Mouse (Mus musculus) hindbrain, postnatal 0 days (tissue): ENCODE results near the gene Lamb3. TPM values are rescaled to one million over a fixed set of nuclear protein-coding genes. Genes with fewer than 3 reads are reported as not detected.

Experiments used
- ATAC-seq: fragments of 200-750 bp; cut with Nextera tagmentation; 2 replicates; pipeline ENCODE4 v1.8.0; 2017; ENCODE audit warnings: mild to moderate bottlenecking, moderate TSS enrichment, moderate library complexity
- DNase-seq: peaks from one replicate; pipeline ENCODE4 v3.0.0-alpha.2; 2015; ENCODE audit warnings: low spot score
- H3K27ac ChIP-seq: fragments of 300-500 bp; sonication (generic); 2 replicates; pipeline ENCODE4 v1.5.1; 2014; ENCODE audit warnings: mild to moderate bottlenecking
- H3K27me3 ChIP-seq: fragments of 300-500 bp; sonication (generic); 2 replicates; pipeline ENCODE4 v1.6.1; 2014; ENCODE audit warnings: low read length, mixed read lengths; ENCODE audit not compliant: insufficient read depth
- H3K36me3 ChIP-seq: fragments of 300-500 bp; sonication (generic); 2 replicates; pipeline ENCODE4 v1.6.1; 2014; ENCODE audit warnings: low read length, mixed read lengths; ENCODE audit not compliant: insufficient read depth
- H3K4me1 ChIP-seq: fragments of 300-500 bp; sonication (generic); 2 replicates; pipeline ENCODE4 v1.6.1; 2014; ENCODE audit warnings: antibody characterized with exemption, low read length, mixed read lengths; ENCODE audit not compliant: insufficient read depth
- H3K4me2 ChIP-seq: fragments of 300-500 bp; sonication (generic); 2 replicates; pipeline ENCODE4 v1.6.1; 2014; ENCODE audit warnings: low read depth, mild to moderate bottlenecking, low read length, moderate library complexity, mixed read lengths
- H3K4me3 ChIP-seq: fragments of 300-500 bp; sonication (generic); 2 replicates; pipeline ENCODE4 v1.5.1; 2014; ENCODE audit warnings: low read length
- H3K9ac ChIP-seq: fragments of 300-500 bp; sonication (generic); replicated peaks from 2 replicates; pipeline ENCODE4 v1.6.1; 2014; ENCODE audit warnings: mild to moderate bottlenecking, low read length, moderate library complexity, mixed read lengths
- H3K9me3 ChIP-seq: fragments of 300-500 bp; sonication (generic); 2 replicates; pipeline ENCODE4 v1.6.1; 2016; ENCODE audit warnings: low read length, mixed read lengths
- CTCF ChIP-seq: IDR thresholded peaks from 2 replicates; pipeline ENCODE4 v1.5.1; 2016; ENCODE audit warnings: antibody characterized with exemption, control low read depth, low read depth
- WGBS: fragments of 180-500 bp; shearing (Covaris S2); extraction: QIAGEN DNeasy Blood & Tissue Kit; methylation state at CpG from one replicate; pipeline ENCODE4 v1.1.7; 2014; 5-methylcytosine and 5-hydroxymethylcytosine counted together
- polyA plus RNA-seq: library from polyadenylated mRNA; unstranded; fragments of >200 nt; fragmentation: Nextera tagmentation; extraction: Ambion mirVana; gene quantifications from 2 replicates; pipeline ENCODE4 v1.2.1, GENCODE M21; 2015
- total RNA-seq: library from RNA; depleted of rRNA; stranded (reverse); fragments of >200 nt; gene quantifications from 2 replicates; pipeline ENCODE4 v1.2.3, GENCODE M21; 2014

Lamb3 gene
- total and polyA plus RNA-seq, 2 experiments from 2014 or later: 0.36 to 1.3 TPM

DNA sequence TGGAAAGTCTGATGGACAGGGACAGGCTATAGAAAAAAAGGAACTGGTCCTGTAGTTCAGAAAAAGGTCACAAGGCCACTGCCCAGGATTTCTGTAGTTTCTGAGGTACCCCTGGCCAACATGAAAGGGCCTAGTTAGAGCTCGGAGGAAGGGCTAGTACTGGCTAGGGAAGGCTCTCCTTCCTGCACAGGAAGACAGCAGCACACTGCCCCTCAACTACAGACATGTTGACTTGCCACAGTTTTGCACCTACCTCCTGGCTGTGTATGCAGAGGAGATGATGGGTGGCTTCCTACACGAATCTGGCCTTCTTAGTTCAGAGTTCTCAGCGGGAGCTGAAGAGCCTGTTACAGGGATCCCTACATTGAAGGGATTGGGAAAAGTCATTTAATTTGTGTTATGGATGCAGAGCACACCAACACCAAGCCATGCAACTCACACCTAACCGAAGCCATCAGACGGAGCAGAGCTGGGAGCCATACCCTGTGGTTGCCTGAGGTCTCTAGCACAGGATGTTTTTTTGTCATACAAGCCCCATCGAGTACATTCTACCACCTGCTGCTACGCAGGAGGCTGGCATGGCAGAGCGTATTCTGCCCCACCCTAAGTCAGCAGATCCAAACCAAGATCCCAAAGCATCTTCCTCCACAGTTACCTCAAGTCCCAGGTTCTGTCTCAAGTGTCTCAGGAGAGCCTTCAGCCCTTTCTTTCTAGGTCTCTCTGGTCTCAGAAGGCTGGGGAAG, 6.7 kb upstream of the Lamb3 start:
- TF ChIP-seq CTCF: no peak
- 83% methylated on average over 8 of the region's 8 CpGs for WGBS
- Histone ChIP-seq H3K4me2 (no peak overlapping the region), H3K4me3 (no peak overlapping the region), H3K36me3 (no peaks in the 10 kb centered on the region), H3K27ac (no peak overlapping the region), H3K27me3 (no peaks in the 10 kb centered on the region), H3K4me1 (no peaks in the 10 kb centered on the region), H3K9me3 (no peaks in the 10 kb centered on the region), H3K9ac (no peak overlapping the region)
- DNase-seq (no peak), ATAC-seq (no peak)

DNA sequence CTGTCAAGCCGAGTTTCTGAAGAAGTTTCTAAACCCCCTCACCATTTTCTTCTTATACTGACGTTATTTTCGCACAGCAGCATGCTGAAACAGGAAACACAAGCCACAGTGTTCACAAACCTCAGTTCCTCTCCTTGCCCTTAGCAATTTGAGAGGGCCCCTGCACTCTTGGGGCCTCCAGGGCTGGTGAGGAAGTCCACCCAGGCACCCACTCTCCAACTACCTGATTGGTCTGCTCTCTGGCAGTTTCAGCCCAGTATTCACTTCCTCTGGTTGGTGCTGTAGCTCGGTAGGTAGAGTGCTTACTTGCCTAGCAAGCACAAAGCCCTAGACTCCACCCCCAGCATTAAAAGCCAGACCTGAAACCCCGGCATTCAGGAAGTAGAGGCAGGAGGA, 6.1 kb upstream of the Lamb3 start, which contains the start of gene Traf3ip3:
Gene Traf3ip3, minus strand, starts transcription at position 321 of the 396 bp plus-strand sequence.
- Histone ChIP-seq H3K27me3 (no peaks in the 10 kb centered on the region), H3K4me3 (no peak within 1 kb of the TSS), H3K36me3 (no peaks in the 10 kb centered on the region), H3K4me1 (no peaks in the 10 kb centered on the region), H3K27ac (no peak within 1 kb of the TSS), H3K9ac (no peak within 1 kb of the TSS), H3K4me2 (no peak within 1 kb of the TSS), H3K9me3 (no peaks in the 10 kb centered on the region)
- WGBS: 70% methylated on average over 5 of the region's 5 CpGs
- ATAC-seq: no peak
- DNase-seq: no peak
- no peak for TF ChIP-seq CTCF

- no peaks in the 10 kb centered on the region for H3K27me3 ChIP-seq
- no peak overlapping the region for H3K27ac ChIP-seq
- no peak overlapping the region for H3K4me3 ChIP-seq
- ATAC-seq (no peak), DNase-seq (no peak)
- no peaks in the 10 kb centered on the region for H3K9me3 ChIP-seq
- no peak overlapping the region for H3K4me2 ChIP-seq
- no peaks in the 10 kb centered on the region for H3K4me1 ChIP-seq
- 89% methylated on average over 2 of the region's 2 CpGs for WGBS
- no peak for TF ChIP-seq CTCF
- H3K9ac ChIP-seq: no peak overlapping the region
- no peaks in the 10 kb centered on the region for H3K36me3 ChIP-seq
Measured at GRCm38 (mm10) chr1:193203821-193204220, 3.7 kb upstream of the Lamb3 start.

- Histone ChIP-seq H3K9me3 (no peaks in the 10 kb centered on the region), H3K36me3 (no peaks in the 10 kb centered on the region), H3K9ac (no peak overlapping the region), H3K4me3 (no peak overlapping the region), H3K4me2 (no peak overlapping the region), H3K4me1 (no peaks in the 10 kb centered on the region), H3K27me3 (no peaks in the 10 kb centered on the region), H3K27ac (no peak overlapping the region)
- no peak for ATAC-seq
- no peak for DNase-seq
- 96% methylated on average over 2 of the region's 2 CpGs for WGBS
- TF ChIP-seq CTCF: no peak
Measured at GRCm38 (mm10) chr1:193205431-193205830, 2.1 kb upstream of the Lamb3 start.

DNA sequence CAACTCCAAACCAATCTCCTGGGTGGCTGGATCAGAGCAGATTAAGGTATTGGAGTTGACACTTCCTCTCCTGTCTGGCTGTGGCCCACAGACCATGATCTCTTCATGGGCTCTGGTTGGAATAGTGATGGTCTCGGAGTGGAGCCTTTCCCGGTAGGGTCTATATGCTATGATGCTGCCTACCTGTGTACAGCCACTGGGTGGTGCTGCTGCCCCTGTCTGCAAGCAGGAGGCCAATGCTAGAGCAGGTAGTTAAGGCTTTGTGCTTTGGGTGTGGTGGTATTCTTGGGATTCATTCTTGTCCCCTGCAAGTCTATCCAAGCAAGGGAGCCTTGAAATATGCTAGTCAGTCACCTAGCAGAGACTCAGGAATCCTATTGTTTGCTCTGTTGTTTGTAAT, 679 bp downstream of the Lamb3 start:
- Histone ChIP-seq H3K9ac (no peak overlapping the region), H3K4me3 (no peak overlapping the region), H3K9me3 (no peaks in the 10 kb centered on the region), H3K4me1 (no peaks in the 10 kb centered on the region), H3K4me2 (no peak overlapping the region), H3K27me3 (no peaks in the 10 kb centered on the region), H3K27ac (no peak overlapping the region), H3K36me3 (no peaks in the 10 kb centered on the region)
- peak; percentile 75 for TF ChIP-seq CTCF
- DNase-seq (peak; percentile 19), ATAC-seq (no peak)
- WGBS: 44% methylated on average over 2 of the region's 2 CpGs

- Histone ChIP-seq H3K9me3 (no peaks in the 10 kb centered on the region), H3K4me3 (no peak overlapping the region), H3K9ac (no peak overlapping the region), H3K4me1 (no peaks in the 10 kb centered on the region), H3K4me2 (no peak overlapping the region), H3K36me3 (no peaks in the 10 kb centered on the region), H3K27ac (no peak overlapping the region), H3K27me3 (no peaks in the 10 kb centered on the region)
- TF ChIP-seq CTCF: no peak
- ATAC-seq (0 out of 2 replicates have a peak, but pooled peaks have one; percentile 2), DNase-seq (no peak)
- WGBS: 76% methylated on average over 5 of the region's 5 CpGs
Measured at GRCm38 (mm10) chr1:193211371-193211770, 3.9 kb downstream of the Lamb3 start.

GRCm38 (mm10) chr1:193214053-193214452, 6.6 kb downstream of the Lamb3 start:
- no peaks in the 10 kb centered on the region for H3K4me1 ChIP-seq
- H3K9ac ChIP-seq: no peak overlapping the region
- H3K9me3 ChIP-seq: no peaks in the 10 kb centered on the region
- H3K27ac ChIP-seq: no peak overlapping the region
- no peak for ATAC-seq
- TF ChIP-seq CTCF: no peak
- WGBS: 75% methylated on average over 5 of the region's 5 CpGs
- no peak for DNase-seq
- no peaks in the 10 kb centered on the region for H3K36me3 ChIP-seq
- no peaks in the 10 kb centered on the region for H3K27me3 ChIP-seq
- no peak overlapping the region for H3K4me2 ChIP-seq
- H3K4me3 ChIP-seq: no peak overlapping the region
